Mouse (Mus musculus): ENCODE measurements around the gene Dmbx1.

Dmbx1 gene

GRCm38 (mm10) chr4:115939295-115940102 is at the start of gene Dmbx1:
Gene Dmbx1 (minus strand): TSS chr4:115939926.
- peak; percentile 86 for DNase-seq

- no peak for DNase-seq
These were observed 49.7 kb upstream of the Dmbx1 start for GRCm38 (mm10) chr4:115989382-115989781.

- no peak for DNase-seq
These were observed 48.3 kb upstream of the Dmbx1 start for GRCm38 (mm10) chr4:115987858-115988530.

GRCm38 (mm10) chr4:115987436-115987835 is 47.7 kb upstream of the Dmbx1 start:
- no peak for DNase-seq

GRCm38 (mm10) chr4:115984967-115985366 is 45.2 kb upstream of the Dmbx1 start:
- peak; percentile 49 for DNase-seq

GRCm38 (mm10) chr4:115984111-115984510 is 44.4 kb upstream of the Dmbx1 start:
- peak; percentile 90 for DNase-seq

GRCm38 (mm10) chr4:115980676-115981075 is 41.0 kb upstream of the Dmbx1 start:
- DNase-seq = peak; percentile 86

- DNase-seq = peak; percentile 57
These were observed 39.7 kb upstream of the Dmbx1 start for GRCm38 (mm10) chr4:115979437-115979836.

GRCm38 (mm10) chr4:115978911-115979310 is 39.2 kb upstream of the Dmbx1 start:
- no peak for DNase-seq

GRCm38 (mm10) chr4:115972543-115972942 is 32.8 kb upstream of the Dmbx1 start:
- DNase-seq = no peak

GRCm38 (mm10) chr4:115964446-115964845 is 24.7 kb upstream of the Dmbx1 start:
- DNase-seq = no peak

GRCm38 (mm10) chr4:115963751-115964150 is 24.0 kb upstream of the Dmbx1 start:
- no peak for DNase-seq

- DNase-seq = peak; percentile 86
These were observed 23.1 kb upstream of the Dmbx1 start for GRCm38 (mm10) chr4:115962671-115963412.

GRCm38 (mm10) chr4:115961991-115962390 is 22.3 kb upstream of the Dmbx1 start:
- DNase-seq = no peak

- no peak for DNase-seq
These were observed 19.8 kb upstream of the Dmbx1 start for GRCm38 (mm10) chr4:115959546-115959945.

- DNase-seq = no peak
These were observed 15.7 kb upstream of the Dmbx1 start for GRCm38 (mm10) chr4:115955494-115955775.

- peak; percentile 43 for DNase-seq
These were observed 15.1 kb upstream of the Dmbx1 start for GRCm38 (mm10) chr4:115954656-115955493.

GRCm38 (mm10) chr4:115953559-115953958 is 13.8 kb upstream of the Dmbx1 start:
- DNase-seq = no peak

GRCm38 (mm10) chr4:115952758-115953157 is 13.0 kb upstream of the Dmbx1 start:
- peak; percentile 71 for DNase-seq

- DNase-seq = peak; percentile 64
These were observed 4.1 kb upstream of the Dmbx1 start for GRCm38 (mm10) chr4:115943669-115944314.

GRCm38 (mm10) chr4:115941242-115941820 is 1.6 kb upstream of the Dmbx1 start:
- no peak for DNase-seq

GRCm38 (mm10) chr4:115940681-115941080 is 955 bp upstream of the Dmbx1 start:
- no peak for DNase-seq

Measured in embryo, embryonic 11 days (tissue).